Mouse (Mus musculus): ENCODE measurements at regions not wholly inside any gene's neighbourhood (a gene's known extent, or its start where the extent isn't known, plus 50 kb on each side); places are given as distances from the start of the nearest gene placed in this dataset.

DNA sequence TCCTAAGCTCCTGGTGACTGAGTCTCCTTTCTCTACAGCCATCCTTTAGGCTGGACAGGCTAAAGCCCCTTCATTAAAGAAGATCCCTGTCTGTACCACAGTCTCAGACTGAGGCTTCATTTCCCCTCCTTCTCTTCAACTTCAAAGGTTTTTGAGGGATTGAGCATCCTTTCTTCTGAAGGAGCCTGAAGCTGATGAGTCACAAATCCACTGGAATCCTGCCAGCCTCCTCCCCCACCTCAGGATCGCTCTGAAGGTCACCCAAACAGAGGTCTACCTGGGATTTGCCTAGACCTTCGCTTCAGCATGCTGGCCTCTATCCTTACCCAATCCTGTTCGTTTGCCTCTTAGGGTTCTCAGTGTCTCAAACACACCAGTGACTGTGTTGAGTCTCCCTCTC lies 57.7 kb upstream of the Ror1 start:
- no peak for TF ChIP-seq POLR2A (IDR thresholded peaks at IDR 0.05; ENCODE audit: low read depth, low read length)
- TF ChIP-seq CTCF (IDR thresholded peaks at IDR 0.05; ENCODE audit: borderline replicate concordance, insufficient read depth, low read length) = no peak
- peaks cover 2% of the 10 kb centered on the region; the same call in 1 of the 2 replicates for H3K4me1 ChIP-seq (ENCODE audit: control insufficient read depth, insufficient read depth, low read length)
- H3K27ac ChIP-seq (ENCODE audit: insufficient read depth, low read length) = no peak overlapping the region
- H3K4me3 ChIP-seq (ENCODE audit: insufficient read depth, low read length) = no peak overlapping the region

DNA sequence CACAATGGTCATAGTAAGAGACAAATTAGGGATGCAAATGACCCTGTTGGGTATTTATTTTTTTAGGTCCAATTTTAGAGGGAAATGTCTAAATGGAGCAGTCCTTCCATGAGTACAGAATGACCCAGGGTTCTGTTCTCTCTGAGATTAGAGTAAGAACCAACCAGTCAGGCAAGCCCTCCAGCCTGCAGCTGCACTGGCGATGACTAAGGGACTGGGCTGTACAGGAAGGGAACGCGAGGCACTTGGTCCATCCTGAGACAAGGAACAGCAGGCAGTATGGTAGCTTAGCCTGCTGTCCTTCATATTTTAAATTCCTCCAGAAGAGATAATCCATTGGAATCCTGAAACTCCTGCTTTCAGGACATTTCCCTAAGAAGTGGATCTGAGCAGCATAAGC lies 55.9 kb upstream of the Ror1 start:
- Histone ChIP-seq H3K4me3 (ENCODE audit: insufficient read depth, low read length) (no peak overlapping the region), H3K27ac (ENCODE audit: insufficient read depth, low read length) (no peak overlapping the region), H3K4me1 (ENCODE audit: control insufficient read depth, insufficient read depth, low read length) (peaks cover 4% of the 10 kb centered on the region)
- no peak for TF ChIP-seq POLR2A (IDR thresholded peaks at IDR 0.05; ENCODE audit: low read depth, low read length)
- TF ChIP-seq CTCF (IDR thresholded peaks at IDR 0.05; ENCODE audit: borderline replicate concordance, insufficient read depth, low read length) = no peak

DNA sequence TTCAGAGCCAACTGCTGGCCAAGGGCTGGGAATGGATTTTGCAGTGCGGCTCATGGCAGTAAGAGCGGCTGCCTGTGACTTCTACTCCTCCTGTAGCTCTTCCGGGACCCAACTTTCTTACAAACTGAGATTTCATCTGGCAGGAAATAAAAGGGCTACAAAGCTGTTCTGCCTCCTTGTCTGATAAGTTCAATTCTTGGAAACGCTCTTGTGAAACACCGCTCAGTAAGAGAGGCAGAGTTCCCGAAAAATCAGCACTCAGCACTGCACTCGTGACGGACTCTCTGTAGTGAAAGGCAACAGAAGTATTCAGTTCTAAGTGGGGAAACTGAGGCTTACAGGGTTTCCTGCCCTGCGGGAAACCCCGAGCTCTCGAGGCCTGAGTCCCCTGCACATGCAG lies 53.6 kb upstream of the Ror1 start:
- TF ChIP-seq CTCF (IDR thresholded peaks at IDR 0.05; ENCODE audit: borderline replicate concordance, insufficient read depth, low read length) (no peak), POLR2A (IDR thresholded peaks at IDR 0.05; ENCODE audit: low read depth, low read length) (no peak)
- Histone ChIP-seq H3K27ac (ENCODE audit: insufficient read depth, low read length) (no peak overlapping the region), H3K4me1 (ENCODE audit: control insufficient read depth, insufficient read depth, low read length) (peaks cover 10% of the 10 kb centered on the region), H3K4me3 (ENCODE audit: insufficient read depth, low read length) (no peak overlapping the region)

DNA sequence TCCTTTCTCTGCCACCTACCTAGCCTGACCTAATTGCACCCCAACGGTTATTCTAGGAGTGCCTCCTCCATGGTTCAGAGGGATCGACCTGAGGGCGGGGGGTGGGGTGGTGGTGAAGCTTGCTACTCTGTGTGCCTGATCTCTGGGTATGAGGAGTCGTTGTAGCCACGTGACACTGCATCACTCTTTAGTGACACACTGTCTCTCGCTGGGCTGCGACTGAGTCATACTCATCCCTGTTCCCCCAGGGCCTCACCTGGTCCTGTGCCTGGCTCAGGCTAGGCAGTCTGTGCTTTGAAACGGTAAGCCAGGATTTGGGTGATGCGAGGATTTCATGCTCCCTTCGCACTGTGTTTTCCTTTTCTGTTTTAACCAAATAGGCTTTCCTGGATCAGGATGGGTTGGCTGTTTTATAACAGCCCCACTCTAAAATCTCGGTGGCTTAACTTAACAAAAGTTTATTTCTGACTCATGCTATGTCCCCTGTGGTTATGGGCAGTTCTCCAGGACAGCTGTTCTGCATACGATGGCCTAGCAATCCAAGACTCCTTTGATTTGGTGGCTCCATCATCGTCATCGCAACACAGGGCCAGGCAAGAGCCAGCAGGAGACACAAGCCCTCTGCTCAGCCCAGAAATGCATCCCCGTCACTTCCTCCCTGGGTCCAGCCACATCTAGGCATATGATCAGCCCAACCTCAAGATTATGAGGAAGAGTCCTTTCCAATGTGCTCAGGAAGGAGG lies 50.3 kb upstream of the Ror1 start:
- Histone ChIP-seq H3K27ac (ENCODE audit: insufficient read depth, low read length) (peak overlapping the region; percentile 10; the same call in 1 of the 2 replicates), H3K4me1 (ENCODE audit: control insufficient read depth, insufficient read depth, low read length) (peaks cover 8% of the 10 kb centered on the region), H3K4me3 (ENCODE audit: insufficient read depth, low read length) (no peak overlapping the region)
- no peak for TF ChIP-seq POLR2A (IDR thresholded peaks at IDR 0.05; ENCODE audit: low read depth, low read length)
- TF ChIP-seq CTCF (IDR thresholded peaks at IDR 0.05; ENCODE audit: borderline replicate concordance, insufficient read depth, low read length) = no peak
